Mouse (Mus musculus): ENCODE measurements around the gene Celf2.

Gene Celf2

DNA sequence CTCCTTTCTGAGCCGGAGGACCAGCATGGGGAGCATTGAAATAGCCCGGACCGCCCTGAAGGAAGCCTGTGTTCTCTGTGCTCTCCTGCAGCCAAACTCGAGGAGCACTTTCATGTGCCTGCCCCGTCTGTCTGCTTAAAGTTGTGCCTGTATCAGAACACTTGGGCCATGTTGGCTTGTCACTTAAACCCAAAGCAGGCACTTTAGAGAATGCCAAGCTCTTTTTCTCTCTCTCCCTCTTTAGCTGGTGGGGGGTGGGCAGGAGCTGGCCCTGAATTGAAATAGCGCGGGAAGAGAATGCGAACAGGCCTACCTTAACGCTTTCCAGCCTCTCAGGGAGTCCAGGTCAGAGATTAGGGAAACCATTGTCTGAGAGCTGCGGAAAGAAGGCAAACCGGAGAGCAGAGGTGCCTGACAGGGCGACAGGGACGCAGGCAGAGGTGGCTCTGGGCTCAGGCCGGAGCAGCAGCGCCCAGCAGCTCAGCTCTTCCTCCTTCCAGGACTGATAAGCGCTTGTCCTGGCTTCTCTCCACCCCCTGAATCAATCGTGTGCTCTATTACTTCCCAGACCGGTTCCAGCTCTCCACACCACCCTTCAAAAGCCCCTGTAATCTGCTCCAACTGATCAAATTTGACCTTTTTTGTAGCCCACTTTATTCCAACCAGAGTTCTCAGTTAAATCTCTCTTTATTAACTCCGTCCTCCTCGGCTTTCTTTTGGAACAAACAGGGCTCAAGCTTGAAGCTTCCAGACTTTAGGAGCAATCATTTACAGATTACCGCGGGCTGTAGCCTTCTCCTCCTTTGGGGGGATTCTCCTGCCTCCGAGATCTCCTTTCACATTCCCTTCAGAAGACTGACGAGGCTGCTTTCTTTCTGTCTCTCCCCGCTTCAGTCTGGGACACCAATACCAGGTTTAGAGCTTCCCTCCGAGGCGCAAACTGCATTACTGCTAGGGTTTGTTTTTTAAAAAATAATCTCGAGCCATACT, 428.3 kb downstream of the Celf2 start:
- no peak for DNase-seq (ENCODE audit: low read depth)

DNA sequence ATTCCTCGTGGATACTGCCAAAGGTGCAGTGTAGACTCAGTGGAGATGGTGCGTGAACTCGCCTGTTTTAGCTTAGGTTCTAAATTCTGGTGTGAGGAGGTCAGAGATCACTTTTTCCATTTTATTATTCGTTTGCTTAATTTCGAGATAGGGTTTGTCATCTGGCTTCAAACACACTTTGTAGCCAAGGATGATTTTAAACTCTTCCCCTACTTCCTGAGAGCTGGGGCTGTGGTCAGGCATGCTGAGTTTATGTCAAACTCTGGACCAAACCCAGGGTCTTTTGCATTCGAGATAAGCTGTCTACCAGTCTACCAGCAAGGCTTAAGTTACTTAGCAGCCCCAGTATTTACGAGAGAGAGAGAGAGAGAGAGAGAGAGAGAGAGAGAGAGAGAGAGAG, 429.3 kb downstream of the Celf2 start:
- no peak for DNase-seq (ENCODE audit: low read depth)

DNA sequence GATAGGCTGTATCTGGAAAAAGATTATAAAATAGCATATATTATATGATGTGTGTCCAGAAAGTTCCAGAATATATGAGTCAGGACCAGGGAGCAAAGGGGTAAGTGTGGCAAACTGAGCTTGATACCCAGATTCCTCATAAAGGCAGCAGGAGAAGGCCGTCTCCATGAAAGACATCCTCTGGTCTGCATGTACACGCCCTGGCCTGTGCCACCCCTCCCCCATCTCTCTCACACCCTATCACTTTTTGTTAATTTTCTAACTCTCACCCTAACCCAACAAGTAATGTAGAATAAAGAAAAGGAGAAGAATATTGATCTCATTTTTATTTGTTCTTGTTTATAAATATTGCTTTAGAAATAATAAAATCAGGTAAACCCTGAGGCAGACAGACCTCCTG, 430.0 kb downstream of the Celf2 start:
- no peak for DNase-seq (ENCODE audit: low read depth)

DNA sequence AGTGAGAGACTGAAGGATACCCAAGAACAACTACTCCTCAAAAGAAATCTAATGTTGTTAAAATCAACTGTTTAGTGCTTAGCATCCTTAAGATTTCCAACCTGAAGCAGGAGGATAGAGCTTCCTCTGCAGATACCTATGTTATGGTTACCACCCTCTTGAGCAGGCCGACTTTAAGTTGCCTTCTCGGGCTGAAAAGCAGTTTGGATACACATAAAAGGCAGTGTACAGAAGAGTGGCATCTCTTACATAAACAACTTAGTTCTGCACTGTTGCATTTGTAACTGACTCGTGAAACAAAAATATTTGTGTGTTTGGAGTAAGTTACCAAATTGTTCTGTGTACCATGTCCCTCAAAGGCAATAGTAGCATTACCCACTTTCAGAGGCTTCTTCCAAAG, 435.6 kb downstream of the Celf2 start:
- DNase-seq (ENCODE audit: low read depth): no peak

DNA sequence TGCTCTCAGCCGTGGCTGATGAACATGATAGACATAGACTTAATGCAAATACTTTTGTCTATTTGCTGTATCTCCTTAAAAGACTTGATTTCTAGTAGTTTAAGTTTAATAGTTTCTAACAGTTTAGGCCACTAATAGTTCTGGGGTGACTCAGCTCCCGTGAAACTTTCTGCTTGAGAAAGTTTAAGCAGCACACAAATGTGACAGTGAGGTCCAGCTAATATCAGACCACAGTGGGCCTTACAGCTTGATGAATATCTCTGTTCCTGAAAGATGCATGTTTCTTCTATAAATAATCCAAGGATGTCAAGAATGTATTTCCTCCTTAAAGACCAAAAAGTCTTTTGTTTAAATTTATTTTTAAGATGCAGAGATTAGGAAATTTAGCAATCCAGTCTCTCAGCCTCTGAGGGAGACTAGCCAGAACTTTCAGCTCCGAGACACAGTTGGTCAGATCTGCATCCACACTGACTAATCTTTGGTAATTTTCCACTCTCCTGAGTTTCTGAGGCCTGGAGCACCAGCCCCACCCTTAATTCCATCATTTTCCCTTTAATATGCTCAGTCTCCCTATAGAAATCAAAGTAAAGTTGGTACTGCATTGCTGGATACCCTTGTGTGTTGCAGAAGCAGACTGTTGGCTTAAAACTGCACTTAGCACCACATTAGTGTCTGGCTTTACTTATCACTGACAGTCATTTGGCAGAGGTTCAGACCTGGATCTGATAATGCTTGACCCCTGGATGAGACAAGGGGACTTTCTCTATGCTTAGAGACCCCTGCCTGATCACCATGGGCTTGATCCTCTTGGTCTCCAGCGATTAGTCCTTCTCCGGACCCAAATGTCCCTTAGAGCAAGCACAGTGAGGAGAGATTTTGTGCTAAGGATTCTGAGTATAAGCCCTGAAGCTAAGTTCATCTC, 436.8 kb downstream of the Celf2 start:
- DNase-seq (ENCODE audit: low read depth): no peak

DNA sequence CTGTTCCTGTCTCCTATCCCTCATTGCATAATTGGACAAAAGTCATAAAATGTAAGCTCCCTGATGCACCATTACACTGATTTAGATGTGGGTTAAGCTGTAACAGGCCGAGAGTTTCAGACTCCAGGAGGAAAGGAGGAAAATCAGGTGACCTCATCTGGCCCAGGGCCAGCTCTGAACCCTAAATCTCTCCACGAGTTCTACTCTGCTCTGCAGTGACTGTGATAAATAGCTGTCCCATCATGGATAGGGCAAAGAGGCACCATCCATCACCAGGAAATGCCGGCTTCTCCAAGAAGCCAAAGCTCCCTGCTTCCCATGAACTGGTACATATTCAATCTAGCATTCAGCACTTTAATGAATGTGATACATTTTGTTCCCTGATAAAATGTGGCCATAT, 439.9 kb downstream of the Celf2 start:
- DNase-seq (ENCODE audit: low read depth): no peak

DNA sequence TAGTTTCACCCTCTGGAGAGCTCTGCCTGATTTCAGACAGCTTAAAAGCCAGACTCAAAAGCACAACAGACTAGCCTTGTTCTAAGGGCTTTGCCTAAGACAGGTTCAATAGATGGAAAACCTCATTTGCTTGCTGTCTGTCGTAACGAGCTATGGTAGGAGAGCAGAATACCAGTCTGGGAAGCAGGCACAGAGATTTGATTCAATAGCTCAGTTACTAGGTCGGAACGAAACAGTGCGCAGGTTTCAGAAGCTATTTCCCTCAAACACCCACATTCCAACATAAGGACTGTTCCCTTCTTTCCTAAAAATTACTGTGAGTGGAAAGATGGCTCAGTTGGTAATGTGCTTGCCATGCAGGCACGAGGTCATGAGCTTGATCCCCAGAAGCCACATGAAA, 441.1 kb downstream of the Celf2 start:
- no peak for DNase-seq (ENCODE audit: low read depth)

DNA sequence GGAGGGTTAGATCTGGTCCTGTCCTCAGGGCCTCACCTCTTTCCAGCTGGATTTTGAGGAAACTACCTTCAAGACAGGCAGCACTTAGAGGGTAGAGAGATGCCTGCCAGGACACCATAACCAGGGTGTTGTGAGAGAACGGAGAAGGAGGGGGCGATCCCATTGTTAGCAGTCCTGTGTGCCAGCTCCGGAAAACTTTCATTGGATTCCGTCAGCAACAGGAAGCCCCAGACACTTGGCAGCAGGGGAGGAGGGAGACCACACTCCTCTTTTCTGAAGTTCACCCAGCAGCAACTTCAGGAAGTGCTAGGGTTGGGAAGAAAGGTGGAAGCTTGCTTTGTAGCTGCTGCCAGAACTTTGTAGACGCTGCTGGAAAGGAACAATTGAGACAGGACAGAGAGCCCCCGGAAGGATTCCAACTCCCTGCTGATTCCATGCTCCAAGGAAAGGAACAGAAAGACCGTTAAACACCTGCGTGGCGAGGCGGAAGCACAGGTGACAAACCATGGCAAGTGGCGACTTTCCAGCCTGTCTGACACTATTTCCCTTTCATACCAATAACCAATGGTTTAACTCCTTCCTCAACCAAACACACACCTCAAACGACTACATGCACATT, 445.7 kb downstream of the Celf2 start:
- no peak for DNase-seq (ENCODE audit: low read depth)

DNA sequence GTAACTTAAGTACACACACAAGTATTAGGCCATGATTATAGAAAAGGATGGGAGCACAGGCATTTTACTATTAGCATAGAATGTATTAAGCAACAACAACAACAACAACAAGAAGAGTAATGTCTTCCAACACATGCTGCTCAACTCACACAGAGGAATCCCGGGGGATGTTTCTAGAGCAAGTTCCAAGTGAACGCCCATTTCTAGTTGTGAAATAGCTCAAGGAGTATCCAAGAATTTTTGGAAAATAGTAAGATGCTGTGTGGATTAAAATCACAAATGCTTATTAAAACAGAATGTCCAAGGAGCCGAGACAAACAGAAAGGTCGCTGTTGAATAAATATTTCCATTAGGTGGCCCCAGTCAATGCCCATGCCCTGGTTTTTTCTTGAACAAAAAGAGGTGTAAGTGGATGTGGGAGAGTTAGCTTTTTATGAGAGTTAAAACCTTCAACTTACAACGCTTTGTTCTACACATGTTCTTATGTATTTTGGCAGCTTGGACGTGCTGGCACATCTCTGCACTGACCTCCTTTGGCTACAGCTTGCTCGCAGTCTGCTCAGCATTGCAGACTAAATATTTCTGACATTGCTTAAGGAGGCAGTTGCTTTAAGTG, 448.8 kb downstream of the Celf2 start:
- no peak for DNase-seq (ENCODE audit: low read depth)

DNA sequence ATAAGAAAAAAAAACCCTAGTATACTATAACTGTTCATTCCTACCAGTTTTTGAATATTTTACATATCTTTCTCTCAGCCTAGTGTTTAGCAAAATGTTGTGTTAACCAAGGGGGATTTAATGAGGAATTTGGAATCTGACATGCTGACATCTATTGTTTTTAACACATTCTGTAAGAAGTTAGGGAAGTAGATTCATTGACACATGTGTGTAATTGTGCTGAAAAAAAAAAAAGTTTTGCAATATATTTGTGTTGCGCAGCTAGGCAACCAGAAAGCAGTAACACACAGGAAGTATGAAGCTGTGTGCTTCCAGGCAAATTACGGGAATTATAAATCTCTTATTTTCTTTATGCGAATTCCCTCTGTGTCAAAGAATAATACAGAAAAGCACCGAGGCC, 453.0 kb downstream of the Celf2 start:
- no peak for DNase-seq (ENCODE audit: low read depth)

DNA sequence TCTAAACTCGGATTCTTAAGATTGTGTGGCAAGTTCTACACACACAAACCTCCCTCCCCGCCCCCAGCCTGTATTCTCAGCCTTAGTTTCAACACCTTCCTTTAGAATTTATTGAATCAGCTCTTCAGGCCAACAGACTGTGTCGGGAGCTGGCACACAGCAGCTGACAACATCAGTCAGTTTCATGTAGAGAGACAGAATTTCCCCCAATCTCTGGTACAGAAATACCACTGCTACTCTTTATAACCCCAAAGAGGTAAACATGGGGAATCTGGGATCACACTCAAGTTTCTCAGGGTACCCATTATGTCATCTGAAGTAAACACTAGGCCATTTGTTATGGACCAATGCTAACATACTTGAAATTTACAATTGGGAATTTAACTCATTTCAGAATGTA, 453.4 kb downstream of the Celf2 start:
- DNase-seq (ENCODE audit: low read depth): no peak

DNA sequence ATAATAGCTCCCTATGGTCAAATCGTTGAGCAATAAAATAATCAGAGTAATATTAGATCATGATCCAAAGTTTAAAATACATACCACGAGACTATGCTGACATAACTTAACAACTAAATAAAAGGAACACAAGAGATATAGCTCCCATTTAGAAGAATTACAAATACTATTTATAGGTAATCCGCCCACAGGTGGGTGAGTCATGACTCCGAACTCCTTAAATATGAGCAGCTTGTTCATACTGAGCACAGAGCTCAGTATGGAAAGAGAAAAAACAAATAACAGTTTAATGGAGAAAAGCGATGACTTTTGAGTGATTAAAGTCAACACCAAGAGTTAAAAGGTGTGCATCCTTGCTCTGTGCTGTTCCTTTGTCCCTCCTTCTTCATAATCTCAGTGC, 458.3 kb downstream of the Celf2 start:
- DNase-seq (ENCODE audit: low read depth): no peak

DNA sequence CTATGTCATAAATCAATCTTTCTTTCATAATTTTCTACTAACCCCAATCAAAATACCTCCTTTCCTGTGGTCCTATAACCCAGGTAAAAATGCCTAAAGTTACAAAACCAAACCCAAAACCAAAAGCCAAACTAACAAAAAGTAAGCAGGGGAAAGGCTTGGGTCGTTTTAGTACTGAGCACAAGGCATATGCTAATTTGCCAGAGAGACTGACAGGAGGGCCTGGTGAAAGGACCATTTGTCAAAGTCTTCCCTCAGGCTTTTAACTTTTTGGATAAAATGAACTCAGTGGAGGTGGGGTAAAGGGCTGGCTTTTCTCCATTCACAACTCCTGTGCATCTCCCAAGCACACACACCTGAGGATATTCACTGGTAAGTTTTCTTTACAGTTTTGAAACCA, 463.2 kb downstream of the Celf2 start:
- DNase-seq (ENCODE audit: low read depth): no peak

DNA sequence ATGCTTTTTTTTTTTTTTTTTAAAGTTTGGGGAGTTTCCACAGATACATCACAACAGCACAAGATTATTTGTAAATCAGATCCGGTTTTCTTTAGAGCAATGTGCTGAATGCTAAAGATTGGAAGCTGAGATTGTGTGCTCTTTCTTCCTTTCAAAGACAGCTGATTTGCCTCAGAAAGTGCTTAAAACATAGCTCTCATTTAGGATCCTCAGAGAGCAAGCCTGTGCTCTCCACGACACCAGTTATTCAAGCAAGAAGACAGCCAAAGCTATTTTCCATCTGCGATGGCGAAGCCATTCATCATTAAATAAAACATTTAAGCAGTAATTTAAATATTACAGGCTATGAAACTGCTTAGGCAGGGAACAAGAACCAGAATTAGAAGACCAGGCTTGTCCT, 463.8 kb downstream of the Celf2 start:
- DNase-seq (ENCODE audit: low read depth): no peak

DNA sequence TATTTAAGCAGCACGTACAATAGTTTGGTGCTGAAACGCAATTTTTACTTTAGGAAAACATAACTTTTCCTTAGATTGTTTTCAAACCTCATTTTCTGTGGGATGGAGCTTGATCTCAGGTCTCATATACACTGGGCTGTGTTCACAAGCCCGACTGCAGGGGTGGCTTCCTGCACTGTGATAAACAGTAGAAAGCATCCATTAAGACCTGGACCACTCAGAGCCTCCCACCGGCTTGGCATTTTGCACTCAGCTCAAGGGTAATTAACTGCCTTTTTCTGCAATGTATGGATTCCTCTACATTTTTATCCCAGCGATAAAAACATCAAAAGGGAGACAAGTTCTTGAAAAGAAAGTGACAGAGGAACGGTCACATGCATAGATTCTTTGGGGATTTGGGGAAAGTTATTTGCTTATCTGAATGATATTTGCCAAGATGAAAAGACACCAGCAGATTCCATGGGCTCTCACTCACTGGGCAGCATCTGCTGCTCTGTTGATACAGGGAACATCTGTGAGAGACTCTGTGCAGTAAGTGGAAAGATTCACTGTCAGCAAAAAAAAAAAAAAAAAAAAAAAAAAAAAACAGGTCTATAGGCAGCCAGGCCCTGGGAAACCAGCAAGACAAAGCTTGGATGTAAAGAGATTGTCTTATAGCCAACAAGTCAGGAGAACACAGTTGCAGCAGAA, 465.4 kb downstream of the Celf2 start:
- DNase-seq (ENCODE audit: low read depth): no peak

DNA sequence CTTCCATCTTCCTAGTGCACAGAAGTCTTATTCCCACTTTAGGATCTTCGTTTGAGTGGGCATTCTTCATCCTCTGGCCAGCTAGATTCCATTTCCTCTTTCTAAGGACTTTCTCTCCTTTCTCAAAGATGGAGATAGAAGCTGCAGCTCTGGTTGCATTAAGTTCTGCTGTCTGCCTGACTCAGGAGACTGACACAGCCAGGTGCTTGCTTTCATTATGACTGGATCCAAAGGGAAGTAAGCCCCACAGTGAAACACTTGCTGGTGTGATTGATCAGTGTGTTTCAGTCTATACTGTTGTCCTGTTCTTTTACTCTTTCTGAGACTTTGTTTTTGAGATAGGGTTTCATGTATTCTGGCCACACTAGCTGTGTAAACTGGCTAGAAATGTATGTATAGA, 468.4 kb downstream of the Celf2 start:
- DNase-seq (ENCODE audit: low read depth): no peak

DNA sequence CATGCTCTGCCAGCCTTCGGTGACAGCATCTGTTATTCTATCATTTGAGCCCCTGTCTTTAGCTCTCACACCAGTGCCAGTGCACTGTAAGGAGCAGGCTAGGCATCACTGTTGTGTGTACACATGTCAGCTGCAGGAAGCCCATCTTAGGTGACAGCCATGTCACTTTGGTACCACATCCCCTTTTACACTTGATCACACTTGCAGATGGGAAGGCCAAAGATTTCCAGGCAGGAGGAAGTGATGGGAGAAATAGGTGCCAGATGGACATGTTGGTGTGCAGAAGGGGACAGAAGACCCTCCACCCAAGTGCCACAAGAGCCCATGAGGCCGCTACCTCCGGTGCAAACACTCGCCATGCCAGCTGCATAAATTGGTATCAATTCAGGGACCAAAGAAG, 470.4 kb downstream of the Celf2 start:
- DNase-seq (ENCODE audit: low read depth): no peak

DNA sequence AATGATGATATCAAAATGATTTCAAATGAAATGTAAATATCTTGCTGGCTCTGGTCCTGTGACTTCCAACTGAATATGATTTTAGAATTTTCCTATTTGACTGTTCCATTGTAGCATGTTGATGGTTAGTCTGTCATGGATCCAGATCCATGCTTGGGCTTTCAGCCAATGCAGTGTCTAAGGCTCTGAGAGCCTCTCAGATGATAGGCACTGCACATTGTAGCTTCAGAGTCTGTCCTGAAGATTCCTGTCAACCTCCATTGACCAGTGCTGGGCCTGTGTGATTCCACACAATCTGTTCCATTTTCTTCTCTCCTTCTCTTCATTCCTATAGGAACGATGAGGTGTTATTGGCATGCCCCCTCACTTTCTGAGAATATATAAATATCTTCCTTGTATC, 478.0 kb downstream of the Celf2 start:
- no peak for DNase-seq (ENCODE audit: low read depth)

DNA sequence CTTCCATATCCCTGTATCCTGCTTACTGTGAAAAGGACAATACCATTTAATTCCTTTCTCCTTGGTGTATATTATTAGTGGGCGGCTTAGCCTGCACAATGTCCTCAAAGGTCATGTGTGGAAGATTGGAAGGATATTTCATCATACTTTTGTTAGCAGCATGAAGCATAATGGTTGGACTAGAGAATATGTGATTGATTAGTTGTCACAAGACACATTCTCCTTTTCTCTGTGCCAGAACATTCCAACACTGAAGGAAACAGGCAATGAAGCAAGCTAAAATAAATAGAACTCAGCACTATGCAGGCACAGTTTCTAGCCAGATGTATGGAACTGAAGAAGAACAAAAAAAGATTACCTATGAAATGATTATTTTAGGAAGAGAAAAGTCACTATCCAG, 482.6 kb downstream of the Celf2 start:
- no peak for DNase-seq (ENCODE audit: low read depth)

DNA sequence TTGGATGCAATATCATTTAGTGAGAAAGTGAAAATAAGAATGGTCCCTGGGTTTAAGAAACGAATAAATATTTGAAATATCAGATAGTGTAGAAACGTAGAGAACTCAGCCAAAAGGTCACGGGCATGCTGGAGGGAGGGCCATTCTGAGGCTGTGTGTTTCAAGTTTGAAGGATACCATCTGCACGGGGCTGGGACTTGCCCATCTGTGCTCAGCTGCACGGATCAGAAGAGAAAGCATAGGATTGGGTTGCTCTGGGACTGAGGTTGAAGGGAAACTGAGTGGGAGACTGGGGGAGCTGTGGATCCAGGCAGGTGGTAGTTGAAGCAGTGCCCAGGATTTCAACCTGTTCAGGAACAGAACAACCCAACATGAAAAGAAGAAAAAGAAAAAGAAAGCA, 483.8 kb downstream of the Celf2 start:
- DNase-seq (ENCODE audit: low read depth): no peak

DNA sequence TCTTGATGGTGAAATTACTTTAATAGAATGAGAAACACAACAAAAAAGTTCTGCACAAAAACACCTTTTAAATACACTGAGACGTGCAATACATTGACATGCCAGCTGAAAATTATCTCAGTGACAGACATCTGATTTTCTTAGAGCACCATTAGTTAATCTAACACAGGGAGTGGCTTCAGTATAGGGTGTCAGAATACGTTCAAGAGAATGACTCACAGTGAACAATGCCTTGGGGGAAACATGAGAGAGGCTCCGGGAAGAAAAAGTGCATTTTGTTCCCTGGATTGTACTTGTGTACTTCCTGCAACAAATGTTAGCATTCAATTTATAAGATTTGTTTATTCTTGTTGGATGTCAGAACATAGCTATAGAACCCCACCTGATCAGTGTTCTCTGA, 487.2 kb downstream of the Celf2 start:
- no peak for DNase-seq (ENCODE audit: low read depth)
